Mouse (Mus musculus) forebrain, postnatal 0 days (tissue): Measurements from ENCODE around the gene Dazap1. TPM values are rescaled to one million over a fixed set of nuclear protein-coding genes. Genes with fewer than 3 reads are reported as not detected.

Source experiments
- ATAC-seq: fragments of 200-750 bp; cut with Nextera tagmentation; 2 replicates; pipeline ENCODE4 v1.8.0; 2017; ENCODE audit warnings: mild to moderate bottlenecking, moderate library complexity
- DNase-seq: peaks from one replicate; pipeline ENCODE4 v3.0.0-alpha.2; 2015
- H3K27ac ChIP-seq: fragments of 300-500 bp; sonication (generic); 2 replicates; pipeline ENCODE4 v1.5.1; 2014; ENCODE audit warnings: low read depth, mild to moderate bottlenecking, antibody characterized with exemption, low read length, moderate library complexity, mixed read lengths
- H3K27me3 ChIP-seq: fragments of 300-500 bp; sonication (generic); 2 replicates; pipeline ENCODE4 v1.6.1; 2014; ENCODE audit warnings: mild to moderate bottlenecking, low read length, mixed read lengths; ENCODE audit not compliant: insufficient read depth
- H3K36me3 ChIP-seq: fragments of 300-500 bp; sonication (generic); 2 replicates; pipeline ENCODE4 v1.6.1; 2014; ENCODE audit warnings: mild to moderate bottlenecking, moderate library complexity; ENCODE audit not compliant: insufficient read depth
- H3K4me1 ChIP-seq: fragments of 300-500 bp; sonication (generic); 2 replicates; pipeline ENCODE4 v1.6.1; 2014; ENCODE audit warnings: antibody characterized with exemption; ENCODE audit not compliant: insufficient read depth
- H3K4me2 ChIP-seq: fragments of 300-500 bp; sonication (generic); 2 replicates; pipeline ENCODE4 v1.6.1; 2014; ENCODE audit warnings: low read depth, mild to moderate bottlenecking, moderate library complexity
- H3K4me3 ChIP-seq: fragments of 300-500 bp; sonication (generic); 2 replicates; pipeline ENCODE4 v1.5.1; 2014; ENCODE audit warnings: low read depth, low read length, mixed read lengths
- H3K9ac ChIP-seq: fragments of 300-500 bp; sonication (generic); 2 replicates; pipeline ENCODE4 v1.6.1; 2014; ENCODE audit warnings: mild to moderate bottlenecking
- H3K9me3 ChIP-seq: fragments of 300-500 bp; sonication (generic); 2 replicates; pipeline ENCODE4 v1.6.1; 2016; ENCODE audit warnings: low read length
- CTCF ChIP-seq: sonication (generic); IDR thresholded peaks from 2 replicates; pipeline ENCODE4 v1.5.1; 2016; ENCODE audit warnings: antibody characterized with exemption, control low read depth, low read depth
- whole genome bisulfite sequencing: fragments of 180-500 bp; shearing (Covaris S2); extraction: QIAGEN DNeasy Blood & Tissue Kit; methylation state at CpG from one replicate; pipeline ENCODE4 v1.1.7; 2014; 5-methylcytosine and 5-hydroxymethylcytosine counted together
- polyA plus RNA-seq: library from polyadenylated mRNA; unstranded; fragments of >200 nt; fragmentation: Nextera tagmentation; extraction: Ambion mirVana; gene quantifications from 2 replicates; pipeline ENCODE4 v1.2.1, GENCODE M21; 2015
- total RNA-seq: library from RNA; depleted of rRNA; stranded (reverse); fragments of >200 nt; gene quantifications from 2 replicates; pipeline ENCODE4 v1.2.3, GENCODE M21; 2014

Dazap1 gene
- total and polyA plus RNA-seq, 2 experiments from 2014 or later: 42.4 to 122 TPM

DNA sequence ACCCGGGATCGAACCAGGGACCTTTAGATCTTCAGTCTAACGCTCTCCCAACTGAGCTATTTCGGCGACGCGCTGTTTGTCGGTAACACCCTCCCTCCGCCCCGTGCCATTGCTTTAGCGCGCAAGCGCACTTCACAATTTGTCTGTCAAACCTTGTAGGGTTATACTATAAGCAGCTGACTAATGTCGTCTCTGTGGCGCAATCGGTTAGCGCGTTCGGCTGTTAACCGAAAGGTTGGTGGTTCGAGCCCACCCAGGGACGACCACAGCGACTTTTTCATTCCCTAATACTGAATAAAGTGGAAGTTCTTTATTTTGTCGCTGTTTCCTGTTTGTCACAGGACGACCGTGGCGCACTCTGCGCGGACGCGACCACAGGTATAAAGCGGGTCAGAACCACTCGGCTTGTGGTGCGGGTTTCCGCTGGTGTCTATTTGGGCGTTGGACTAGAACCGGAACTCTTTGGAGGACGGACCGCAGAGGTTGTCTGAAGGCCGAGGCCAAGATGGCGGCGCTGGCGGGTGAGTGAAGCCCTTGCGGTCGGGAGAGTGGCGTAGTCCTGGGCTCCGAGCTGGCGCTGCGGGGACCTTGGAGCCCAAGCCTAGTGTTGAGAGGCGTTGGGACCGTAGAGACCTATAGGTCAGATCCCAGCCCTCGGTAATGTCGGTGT lies 12.2 kb upstream of the Dazap1 start, which contains the start of gene Ndufs7:
Gene Ndufs7 (plus strand): TSS at position 151 of the 670 bp plus-strand sequence.
- Histone ChIP-seq H3K9me3 (no peaks in the 10 kb centered on the region), H3K27me3 (no peaks in the 10 kb centered on the region), H3K4me1 (0 out of 2 replicates have a peak, but pooled peaks cover 13% of the 10 kb centered on the region), H3K9ac (peak within 1 kb of the TSS; percentile 67), H3K36me3 (peaks cover 18% of the 10 kb centered on the region), H3K27ac (peak within 1 kb of the TSS; percentile 92), H3K4me3 (peak within 1 kb of the TSS; percentile 63), H3K4me2 (peak within 1 kb of the TSS; percentile 94)
- TF ChIP-seq CTCF: no peak
- ATAC-seq (peak; percentile 94), DNase-seq (peak; percentile 99)
- under 1% methylated on average over 53 of the region's 53 CpGs for WGBS

DNA sequence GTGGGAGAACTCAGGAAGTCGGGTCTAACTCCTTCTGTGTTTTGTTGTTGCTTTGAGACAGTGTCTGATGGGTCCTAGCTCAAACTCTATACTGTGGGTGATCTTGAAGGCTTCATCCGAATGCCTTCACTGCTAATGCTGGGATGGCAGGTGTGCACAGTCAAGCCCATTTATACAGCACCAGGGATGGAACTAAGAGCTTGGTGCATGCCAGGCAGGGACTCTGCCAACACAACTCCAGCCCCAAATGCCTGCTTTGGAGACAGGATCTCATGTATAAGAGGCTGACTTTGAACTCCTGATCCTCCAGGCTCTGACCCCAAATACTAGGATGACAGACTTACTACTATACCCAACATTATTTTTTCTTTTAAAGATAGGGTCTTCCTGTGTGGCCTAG lies 11.2 kb upstream of the Dazap1 start:
- Histone ChIP-seq H3K9me3 (no peaks in the 10 kb centered on the region), H3K36me3 (peaks cover 25% of the 10 kb centered on the region), H3K4me3 (peak overlapping the region; percentile 63), H3K27me3 (no peaks in the 10 kb centered on the region), H3K9ac (peak overlapping the region; percentile 67), H3K27ac (peak overlapping the region; percentile 92; the same call in 1 of the 2 replicates), H3K4me2 (peak overlapping the region; percentile 94), H3K4me1 (0 out of 2 replicates have a peak, but pooled peaks cover 13% of the 10 kb centered on the region)
- WGBS: 39% methylated on average over 2 of the region's 2 CpGs
- DNase-seq: no peak
- no peak for TF ChIP-seq CTCF
- no peak for ATAC-seq

GRCm38 (mm10) chr10:80250573-80250972 lies 10.7 kb upstream of the Dazap1 start:
- Histone ChIP-seq H3K9me3 (no peaks in the 10 kb centered on the region), H3K27me3 (no peaks in the 10 kb centered on the region), H3K36me3 (peaks cover 30% of the 10 kb centered on the region), H3K4me3 (no peak overlapping the region), H3K4me1 (0 out of 2 replicates have a peak, but pooled peaks cover 13% of the 10 kb centered on the region), H3K27ac (no peak overlapping the region), H3K9ac (no peak overlapping the region), H3K4me2 (peak overlapping the region; percentile 94; the same call in 1 of the 2 replicates)
- TF ChIP-seq CTCF: no peak
- ATAC-seq (no peak), DNase-seq (no peak)
- WGBS: 87% methylated on average over 4 of the region's 4 CpGs

DNA sequence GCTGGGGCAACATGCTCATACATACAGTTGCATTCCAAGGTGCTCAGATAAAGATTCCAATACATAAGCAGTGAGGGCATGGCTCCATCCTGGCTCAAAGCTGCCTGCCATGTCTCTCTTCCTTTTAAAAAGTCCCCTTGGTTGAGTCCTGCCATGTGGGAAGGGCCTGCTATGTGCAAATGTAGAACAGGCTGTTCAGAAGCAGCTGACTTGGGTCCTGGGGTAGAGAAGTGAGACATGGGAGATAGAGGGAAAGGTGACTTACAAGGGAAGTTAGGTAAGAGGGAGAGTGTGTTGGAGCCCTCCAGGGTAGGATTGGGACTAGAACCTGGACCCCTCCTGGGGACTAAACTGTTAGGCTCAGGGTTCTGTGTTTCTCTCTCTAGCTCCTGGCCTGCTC lies 9.3 kb upstream of the Dazap1 start:
- H3K27ac ChIP-seq: no peak overlapping the region
- DNase-seq: no peak
- H3K27me3 ChIP-seq: no peaks in the 10 kb centered on the region
- H3K4me3 ChIP-seq: no peak overlapping the region
- no peak for ATAC-seq
- 0 out of 2 replicates have a peak, but pooled peaks cover 13% of the 10 kb centered on the region for H3K4me1 ChIP-seq
- H3K36me3 ChIP-seq: peaks cover 44% of the 10 kb centered on the region
- no peaks in the 10 kb centered on the region for H3K9me3 ChIP-seq
- no peak for TF ChIP-seq CTCF
- no peak overlapping the region for H3K4me2 ChIP-seq
- no peak overlapping the region for H3K9ac ChIP-seq

DNA sequence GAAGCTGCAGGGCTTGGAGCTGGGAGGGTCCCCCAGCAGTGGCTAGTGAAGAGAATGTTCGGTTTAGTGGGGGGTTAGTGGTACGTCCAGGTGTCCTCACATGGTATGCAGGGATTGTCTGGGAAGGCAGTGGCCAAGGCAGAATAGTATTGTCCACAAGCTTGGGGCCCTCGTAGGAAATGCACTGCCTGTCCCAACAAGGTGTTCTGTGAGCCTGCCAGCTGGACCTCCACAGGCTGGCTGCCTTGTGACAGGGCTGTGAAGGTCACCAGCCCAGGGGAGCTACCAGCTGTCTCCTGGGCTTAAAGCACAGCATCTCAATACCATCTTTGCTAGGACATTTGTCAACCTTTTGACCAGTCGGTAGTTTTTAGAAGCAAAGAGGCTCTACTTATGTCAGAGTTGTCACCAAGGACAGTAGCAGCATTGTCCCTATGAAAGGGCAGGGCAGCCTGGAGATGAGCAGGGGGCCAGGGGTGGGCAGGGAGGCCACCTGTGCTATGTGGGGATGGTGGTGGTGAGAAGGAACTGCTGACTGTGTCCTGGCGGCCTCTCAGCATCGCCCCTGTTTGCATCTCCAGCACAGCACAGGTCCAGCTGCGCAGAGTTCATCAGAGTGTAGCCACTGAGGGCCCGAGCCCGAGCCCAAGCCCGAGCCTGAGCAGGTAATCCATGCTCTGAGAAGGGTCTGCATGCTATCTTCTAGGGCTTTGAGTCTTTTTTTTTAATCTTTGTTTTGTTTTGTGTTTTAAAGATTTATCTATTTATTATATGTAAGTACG lies 8.6 kb upstream of the Dazap1 start:
- Histone ChIP-seq H3K27me3 (no peaks in the 10 kb centered on the region), H3K9me3 (no peaks in the 10 kb centered on the region), H3K36me3 (peaks cover 46% of the 10 kb centered on the region), H3K9ac (no peak overlapping the region), H3K4me3 (no peak overlapping the region), H3K4me2 (no peak overlapping the region), H3K4me1 (0 out of 2 replicates have a peak, but pooled peaks cover 13% of the 10 kb centered on the region), H3K27ac (no peak overlapping the region)
- 90% methylated on average over 11 of the region's 11 CpGs for WGBS
- DNase-seq (no peak), ATAC-seq (no peak)
- no peak for TF ChIP-seq CTCF

GRCm38 (mm10) chr10:80253551-80253950 lies 7.7 kb upstream of the Dazap1 start:
- ATAC-seq (no peak), DNase-seq (no peak)
- Histone ChIP-seq H3K4me3 (no peak overlapping the region), H3K4me1 (0 out of 2 replicates have a peak, but pooled peaks cover 13% of the 10 kb centered on the region), H3K36me3 (peaks cover 51% of the 10 kb centered on the region), H3K4me2 (no peak overlapping the region), H3K9me3 (no peaks in the 10 kb centered on the region), H3K27ac (no peak overlapping the region), H3K9ac (no peak overlapping the region), H3K27me3 (no peaks in the 10 kb centered on the region)
- no peak for TF ChIP-seq CTCF
- 86% methylated on average over 6 of the region's 6 CpGs for WGBS
